Mouse (Mus musculus) heart, postnatal 0 days (tissue): ENCODE data around the gene Uhrf1bp1. TPM values are rescaled to one million over a fixed set of nuclear protein-coding genes. Genes with fewer than 3 reads are reported as not detected.
A peak's percentile ranks its signal among the peaks of the same experiment; 100 is the strongest.

Experiments used
- ATAC-seq: fragments of 200-750 bp; cut with Nextera tagmentation; 2 replicates; pipeline ENCODE4 v1.8.0; 2017; ENCODE audit warnings: low read depth, moderate number of reproducible peaks, moderate library complexity; ENCODE audit not compliant: insufficient read depth
- DNase-seq: peaks from one replicate; pipeline ENCODE4 v3.0.0-alpha.2; 2016; ENCODE audit warnings: low spot score
- H3K27ac ChIP-seq: fragments of 300-500 bp; sonication (generic); 2 replicates; pipeline ENCODE4 v1.5.1; 2014; ENCODE audit warnings: low read depth, mild to moderate bottlenecking
- H3K27me3 ChIP-seq: fragments of 300-500 bp; sonication (generic); 2 replicates; pipeline ENCODE4 v1.6.1; 2014; ENCODE audit warnings: low read length, mixed read lengths; ENCODE audit not compliant: control insufficient read depth, insufficient read depth
- H3K36me3 ChIP-seq: fragments of 300-500 bp; sonication (generic); replicated peaks from 2 replicates; pipeline ENCODE4 v1.6.1; 2014; ENCODE audit warnings: low read length, mixed read lengths; ENCODE audit not compliant: control insufficient read depth, insufficient read depth
- H3K4me1 ChIP-seq: fragments of 300-500 bp; sonication (generic); 2 replicates; pipeline ENCODE4 v1.6.1; 2014; ENCODE audit warnings: antibody characterized with exemption; ENCODE audit not compliant: control insufficient read depth, insufficient read depth
- H3K4me2 ChIP-seq: fragments of 300-500 bp; sonication (generic); 2 replicates; pipeline ENCODE4 v1.6.1; 2014; ENCODE audit warnings: low read depth, mild to moderate bottlenecking, low read length, moderate library complexity
- H3K4me3 ChIP-seq: fragments of 300-500 bp; sonication (generic); 2 replicates; pipeline ENCODE4 v1.5.1; 2014; ENCODE audit warnings: low read depth, low read length
- H3K9ac ChIP-seq: fragments of 300-500 bp; sonication (generic); replicated peaks from 2 replicates; pipeline ENCODE4 v1.6.1; 2014; ENCODE audit warnings: low read depth, low read length, mixed read lengths
- H3K9me3 ChIP-seq: fragments of 300-500 bp; sonication (generic); replicated peaks from 2 replicates; pipeline ENCODE4 v1.6.1; 2016; ENCODE audit warnings: low read length; ENCODE audit not compliant: control insufficient read depth
- CTCF ChIP-seq: IDR thresholded peaks from 2 replicates; pipeline ENCODE4 v1.5.1; 2016; ENCODE audit warnings: antibody characterized with exemption, control low read depth, low read depth
- EP300 ChIP-seq: IDR thresholded peaks from 2 replicates; pipeline ENCODE4 v1.6.1; 2016; ENCODE audit warnings: antibody characterized with exemption, low read depth
- WGBS: fragments of 180-500 bp; shearing (Covaris S2); extraction: QIAGEN DNeasy Blood & Tissue Kit; methylation state at CpG from one replicate; pipeline ENCODE4 v1.1.7; 2014; 5-methylcytosine and 5-hydroxymethylcytosine counted together
- polyA plus RNA-seq: library from polyadenylated mRNA; unstranded; fragments of >200 nt; fragmentation: Nextera tagmentation; extraction: Ambion mirVana; gene quantifications from 2 replicates; pipeline ENCODE4 v1.2.1, GENCODE M21; 2015
- total RNA-seq: library from RNA; depleted of rRNA; stranded (reverse); fragments of >200 nt; gene quantifications from 2 replicates; pipeline ENCODE4 v1.2.3, GENCODE M21; 2014; ENCODE audit warnings: low replicate concordance; rRNA removed

Gene Uhrf1bp1
- total and polyA plus RNA-seq, 2 experiments from 2014 or later = 1.9 to 12.3 TPM

DNA sequence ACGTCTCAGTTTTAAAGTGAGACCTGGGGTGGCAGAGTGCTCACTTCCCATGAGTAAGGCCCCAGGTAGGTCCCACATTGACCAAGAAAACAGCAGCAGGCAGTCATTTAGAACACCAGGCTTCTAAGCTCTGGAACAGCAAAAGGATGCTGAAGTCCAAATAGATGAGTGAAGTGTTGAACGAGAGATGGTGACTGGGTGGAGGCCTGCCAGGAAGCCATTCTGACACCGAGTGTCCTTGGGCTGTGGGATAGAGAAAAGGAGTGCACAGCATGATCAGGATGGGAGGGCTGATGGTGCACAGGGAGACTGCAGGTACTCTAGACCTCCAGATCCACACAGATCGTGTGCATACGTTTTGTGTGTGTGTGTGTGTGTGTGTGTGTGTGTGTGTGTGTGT lies 84.9 kb downstream of the Uhrf1bp1 start:
- no peaks in the 10 kb centered on the region for H3K9me3 ChIP-seq
- H3K4me2 ChIP-seq = no peak overlapping the region
- TF ChIP-seq EP300 (no peak), CTCF (no peak)
- DNase-seq (no peak), ATAC-seq (no peak)
- H3K4me1 ChIP-seq = peaks cover 58% of the 10 kb centered on the region
- peak overlapping the region; percentile 63; the same call in 1 of the 2 replicates for H3K27ac ChIP-seq
- WGBS = 56% methylated on average over 5 of the region's 5 CpGs
- no peak overlapping the region for H3K4me3 ChIP-seq
- no peaks in the 10 kb centered on the region for H3K27me3 ChIP-seq
- no peaks in the 10 kb centered on the region for H3K36me3 ChIP-seq
- H3K9ac ChIP-seq = no peak overlapping the region

DNA sequence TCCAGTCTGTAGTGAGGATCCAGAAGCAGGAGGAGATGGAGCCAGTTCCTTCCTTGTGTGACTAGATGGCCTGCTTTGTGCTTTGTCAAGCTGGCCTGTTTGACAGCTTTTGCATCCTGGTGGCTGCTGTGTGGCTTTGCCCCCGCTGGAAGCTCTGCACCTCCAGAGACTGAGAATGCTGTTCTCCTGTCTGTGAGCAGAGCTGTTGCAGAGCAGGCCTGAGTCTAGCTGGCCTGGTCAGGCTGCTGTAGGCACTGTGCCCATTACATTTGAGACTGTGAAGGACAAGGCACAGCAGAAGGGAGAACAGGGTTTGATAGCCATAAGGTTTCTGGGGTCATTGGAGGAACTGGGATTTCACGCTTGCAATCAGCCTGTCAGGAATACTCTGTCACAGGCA lies 85.5 kb downstream of the Uhrf1bp1 start:
- ATAC-seq = no peak
- no peaks in the 10 kb centered on the region for H3K36me3 ChIP-seq
- 63% methylated on average over 2 of the region's 2 CpGs for WGBS
- no peak overlapping the region for H3K9ac ChIP-seq
- H3K9me3 ChIP-seq = no peaks in the 10 kb centered on the region
- H3K4me1 ChIP-seq = peaks cover 62% of the 10 kb centered on the region
- no peak overlapping the region for H3K27ac ChIP-seq
- no peak overlapping the region for H3K4me3 ChIP-seq
- no peak for DNase-seq
- no peak overlapping the region for H3K4me2 ChIP-seq
- TF ChIP-seq EP300 (no peak), CTCF (no peak)
- H3K27me3 ChIP-seq = no peaks in the 10 kb centered on the region

DNA sequence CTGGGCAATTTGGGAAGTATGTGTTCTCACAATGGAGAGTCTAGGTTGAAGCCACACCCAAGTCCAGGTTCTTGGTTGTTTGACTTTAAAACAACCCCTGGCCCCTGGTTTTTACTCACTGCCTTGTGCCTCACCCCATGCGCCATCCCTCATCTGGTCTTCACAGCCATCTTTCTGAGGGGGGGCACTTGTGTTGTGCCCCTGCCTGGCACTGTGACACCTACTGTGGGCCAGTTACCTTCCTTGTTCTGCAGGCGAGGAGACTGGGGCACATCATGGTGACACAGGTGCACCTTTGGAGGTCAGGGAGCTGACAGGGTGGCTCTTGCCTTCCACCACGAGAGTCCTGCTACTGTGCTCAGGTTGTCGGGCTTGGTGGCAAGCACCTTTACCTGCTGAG lies 85.9 kb downstream of the Uhrf1bp1 start:
- peaks cover 59% of the 10 kb centered on the region for H3K4me1 ChIP-seq
- DNase-seq = no peak
- no peaks in the 10 kb centered on the region for H3K9me3 ChIP-seq
- no peak overlapping the region for H3K9ac ChIP-seq
- H3K27me3 ChIP-seq = no peaks in the 10 kb centered on the region
- no peak for ATAC-seq
- H3K27ac ChIP-seq = no peak overlapping the region
- no peak for TF ChIP-seq CTCF
- no peak for TF ChIP-seq EP300
- WGBS = 87% methylated on average over 4 of the region's 4 CpGs
- no peak overlapping the region for H3K4me2 ChIP-seq
- no peaks in the 10 kb centered on the region for H3K36me3 ChIP-seq
- no peak overlapping the region for H3K4me3 ChIP-seq

DNA sequence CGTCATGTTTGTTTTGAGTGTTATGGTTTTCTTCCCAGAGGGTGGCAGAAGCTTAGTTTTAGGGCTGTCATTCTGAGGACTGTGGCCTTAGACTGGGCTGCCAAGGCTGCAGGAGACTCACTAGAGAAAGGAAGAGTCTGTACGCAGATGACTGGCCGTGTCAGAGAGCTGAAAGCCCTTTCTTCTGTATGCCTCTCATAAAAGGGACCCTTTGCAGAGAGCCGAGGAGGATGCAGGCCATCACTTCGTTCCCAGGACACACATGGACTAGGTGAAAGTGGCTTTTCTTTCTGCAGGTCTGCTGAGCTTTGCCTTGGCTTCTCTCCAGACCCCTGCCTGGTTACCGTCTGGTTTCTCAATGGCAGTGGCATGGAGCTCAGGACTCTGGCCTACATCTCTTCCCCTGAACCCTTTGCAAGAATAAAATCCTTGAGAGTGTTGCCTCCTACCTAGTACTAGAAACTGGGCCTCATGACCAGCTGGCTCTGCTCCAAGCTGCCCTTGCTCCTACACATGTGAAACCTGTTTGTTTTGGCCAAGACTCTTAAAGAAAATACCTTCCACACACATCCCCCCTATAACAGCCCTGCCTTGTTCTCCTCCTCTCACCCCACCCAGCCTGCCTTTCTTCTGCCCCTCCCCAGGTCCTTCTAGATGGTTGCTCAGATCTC lies 89.4 kb downstream of the Uhrf1bp1 start:
- no peak overlapping the region for H3K9ac ChIP-seq
- peak overlapping the region; percentile 7; the same call in 1 of the 2 replicates for H3K27ac ChIP-seq
- H3K36me3 ChIP-seq = no peaks in the 10 kb centered on the region
- no peaks in the 10 kb centered on the region for H3K27me3 ChIP-seq
- TF ChIP-seq CTCF = no peak
- TF ChIP-seq EP300 = no peak
- WGBS = 38% methylated on average over 6 of the region's 6 CpGs
- no peaks in the 10 kb centered on the region for H3K9me3 ChIP-seq
- no peak overlapping the region for H3K4me3 ChIP-seq
- ATAC-seq (0 out of 2 replicates have a peak, but pooled peaks have one; percentile 12), DNase-seq (no peak)
- no peak overlapping the region for H3K4me2 ChIP-seq
- H3K4me1 ChIP-seq = peaks cover 23% of the 10 kb centered on the region

DNA sequence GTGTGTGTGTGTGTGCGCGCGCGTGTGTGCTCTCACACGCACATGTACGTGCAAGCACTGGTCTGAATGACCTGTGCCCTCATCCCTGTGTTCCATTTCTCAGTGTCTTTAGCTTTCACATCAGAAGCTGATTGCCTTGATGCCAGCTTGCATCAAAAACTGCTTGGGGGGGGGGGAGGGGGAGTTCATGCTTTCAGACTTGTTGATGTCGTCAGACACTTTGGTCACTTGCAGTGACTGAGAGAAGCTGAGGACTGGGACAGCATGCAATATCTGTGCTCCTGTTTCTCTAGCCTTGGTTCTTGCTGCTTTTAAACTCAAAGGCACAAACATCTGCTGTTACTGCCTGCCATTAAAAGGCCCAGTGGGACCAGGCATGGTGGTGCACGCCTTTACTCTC lies 90.1 kb downstream of the Uhrf1bp1 start:
- Histone ChIP-seq H3K27ac (peak overlapping the region; percentile 7; the same call in 1 of the 2 replicates), H3K4me2 (no peak overlapping the region), H3K4me3 (no peak overlapping the region), H3K9me3 (no peaks in the 10 kb centered on the region), H3K36me3 (no peaks in the 10 kb centered on the region), H3K9ac (no peak overlapping the region), H3K4me1 (peaks cover 16% of the 10 kb centered on the region), H3K27me3 (no peaks in the 10 kb centered on the region)
- WGBS = 75% methylated on average over 8 of the region's 8 CpGs
- TF ChIP-seq EP300 = no peak
- TF ChIP-seq CTCF = no peak
- DNase-seq (no peak), ATAC-seq (no peak)

DNA sequence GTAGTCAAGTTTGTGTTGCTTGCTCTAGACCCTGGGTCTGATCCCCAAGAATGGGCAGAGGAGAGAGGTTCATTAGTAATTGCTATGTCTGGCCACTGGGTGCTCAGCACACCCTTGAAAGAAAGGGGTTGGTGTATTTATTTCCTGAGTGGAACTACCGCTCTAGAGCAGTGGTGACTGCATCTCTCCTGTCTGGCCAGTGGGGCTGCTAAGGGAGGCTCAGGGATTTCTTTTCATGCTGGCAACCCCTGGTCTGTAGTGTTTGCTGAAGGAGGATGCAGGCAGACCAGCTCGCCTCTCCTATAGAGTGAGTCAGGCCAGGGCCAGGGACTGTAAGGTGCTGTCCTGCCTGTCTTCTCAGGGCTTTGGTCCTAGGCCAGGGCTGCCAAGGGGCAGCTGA lies 90.9 kb downstream of the Uhrf1bp1 start:
- ATAC-seq (no peak), DNase-seq (no peak)
- Histone ChIP-seq H3K4me1 (peaks cover 16% of the 10 kb centered on the region), H3K36me3 (no peaks in the 10 kb centered on the region), H3K27me3 (no peaks in the 10 kb centered on the region), H3K27ac (no peak overlapping the region), H3K9ac (no peak overlapping the region), H3K4me2 (no peak overlapping the region), H3K9me3 (no peaks in the 10 kb centered on the region), H3K4me3 (no peak overlapping the region)
- 82% methylated on average over 2 of the region's 2 CpGs for WGBS
- TF ChIP-seq CTCF (no peak), EP300 (no peak)

Other genes with a start within 250 kb of the Uhrf1bp1 start
- 159 and 184 TPM in 2 replicates for gene Nudt3, start 232.9 kb upstream of the Uhrf1bp1 start, total RNA-seq
- gene Nudt3, start 232.9 kb upstream of the Uhrf1bp1 start, polyA plus RNA-seq = 139 and 140 TPM in 2 replicates
- not detected in 2 replicates for gene RPS10-NUDT3, start 221.2 kb upstream of the Uhrf1bp1 start, total RNA-seq
- gene RPS10-NUDT3, start 221.2 kb upstream of the Uhrf1bp1 start, polyA plus RNA-seq = not detected in 2 replicates
- gene Rps10, start 219.8 kb upstream of the Uhrf1bp1 start, total RNA-seq = 1,352 and 1,440 TPM in 2 replicates
- 486 and 524 TPM in 2 replicates for gene Rps10, start 219.8 kb upstream of the Uhrf1bp1 start, polyA plus RNA-seq
- gene Pacsin1, start 200.9 kb upstream of the Uhrf1bp1 start, total RNA-seq = not detected in 2 replicates
- gene Pacsin1, start 200.9 kb upstream of the Uhrf1bp1 start, polyA plus RNA-seq = 0.04 and 0.32 TPM in 2 replicates
- gene Spdef, start 127.5 kb upstream of the Uhrf1bp1 start, total RNA-seq = 0.15 and 5.1 TPM in 2 replicates
- 0.22 and 0.26 TPM in 2 replicates for gene Spdef, start 127.5 kb upstream of the Uhrf1bp1 start, polyA plus RNA-seq
- gene D17Wsu92e, start 35.8 kb upstream of the Uhrf1bp1 start, total RNA-seq = 80.6 and 85.7 TPM in 2 replicates
- 12.5 and 15.0 TPM in 2 replicates for gene D17Wsu92e, start 35.8 kb upstream of the Uhrf1bp1 start, polyA plus RNA-seq
- gene Snrpc, start 18.3 kb upstream of the Uhrf1bp1 start, total RNA-seq = 113 and 125 TPM in 2 replicates
- 182 and 185 TPM in 2 replicates for gene Snrpc, start 18.3 kb upstream of the Uhrf1bp1 start, polyA plus RNA-seq
- gene Anks1, start 52.9 kb downstream of the Uhrf1bp1 start, total RNA-seq = 31.3 and 55.4 TPM in 2 replicates
- 7.7 and 11.0 TPM in 2 replicates for gene Anks1, start 52.9 kb downstream of the Uhrf1bp1 start, polyA plus RNA-seq
- gene Taf11, start 53.4 kb downstream of the Uhrf1bp1 start, total RNA-seq = 9.2 and 12.1 TPM in 2 replicates
- 39.8 and 39.9 TPM in 2 replicates for gene Taf11, start 53.4 kb downstream of the Uhrf1bp1 start, polyA plus RNA-seq
- 0.15 TPM in 1 of 2 replicates, not detected in the other for gene Tcp11, start 224.2 kb downstream of the Uhrf1bp1 start, total RNA-seq
- 0.15 and 0.25 TPM in 2 replicates for gene Tcp11, start 224.2 kb downstream of the Uhrf1bp1 start, polyA plus RNA-seq